Mouse (Mus musculus): ENCODE measurements at regions not wholly inside any gene's neighbourhood (a gene's known extent, or its start where the extent isn't known, plus 50 kb on each side); places are given as distances from the start of the nearest gene placed in this dataset.

DNA sequence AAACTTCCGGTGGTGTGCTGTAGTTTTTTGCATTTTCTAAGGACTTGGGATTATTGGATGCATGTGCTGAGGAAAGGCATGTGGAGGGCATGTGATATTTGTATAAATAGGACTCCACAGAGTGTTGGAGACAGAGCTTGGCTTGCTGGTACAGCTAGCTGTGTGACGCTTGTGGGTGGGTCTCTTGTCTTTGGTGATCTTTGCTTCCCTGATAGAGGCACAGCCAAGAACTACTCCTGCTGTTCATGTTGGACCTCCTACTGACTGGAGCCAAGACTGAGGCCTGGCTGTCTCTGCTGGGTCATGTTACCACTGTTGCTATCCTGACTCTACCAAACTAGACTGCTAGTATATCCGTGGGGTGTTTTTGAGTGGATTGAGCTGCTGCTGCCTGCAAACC, 103.1 kb upstream of the Syndig1 start:
- no peak for DNase-seq (ENCODE audit: low spot score)

- no peak for DNase-seq (ENCODE audit: low spot score)
These were observed 91.2 kb upstream of the Syndig1 start for GRCm38 (mm10) chr2:149737837-149738236.

DNA sequence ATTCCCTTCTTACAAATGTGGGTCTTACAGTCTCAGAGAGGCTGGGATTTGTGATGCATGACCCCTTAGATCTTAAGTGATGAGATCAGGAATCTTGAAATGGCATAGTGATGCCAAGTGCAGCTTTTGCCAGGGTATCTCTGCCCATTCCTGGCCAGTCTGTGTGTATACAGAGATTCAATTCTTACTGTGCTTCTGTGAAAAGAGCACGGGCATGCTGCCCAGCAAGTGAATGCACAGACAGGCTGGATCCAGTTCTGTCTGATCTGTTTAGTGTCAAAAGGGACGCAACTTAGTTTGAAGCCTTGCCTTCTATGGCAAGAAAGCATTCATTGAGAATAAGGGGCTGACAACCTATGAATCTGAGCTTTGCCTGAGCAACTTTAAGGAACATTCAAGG, 89.1 kb upstream of the Syndig1 start:
- DNase-seq (ENCODE audit: low spot score) = no peak

- DNase-seq (ENCODE audit: low spot score) = no peak
These were observed 86.3 kb upstream of the Syndig1 start for GRCm38 (mm10) chr2:149742661-149743060.

DNA sequence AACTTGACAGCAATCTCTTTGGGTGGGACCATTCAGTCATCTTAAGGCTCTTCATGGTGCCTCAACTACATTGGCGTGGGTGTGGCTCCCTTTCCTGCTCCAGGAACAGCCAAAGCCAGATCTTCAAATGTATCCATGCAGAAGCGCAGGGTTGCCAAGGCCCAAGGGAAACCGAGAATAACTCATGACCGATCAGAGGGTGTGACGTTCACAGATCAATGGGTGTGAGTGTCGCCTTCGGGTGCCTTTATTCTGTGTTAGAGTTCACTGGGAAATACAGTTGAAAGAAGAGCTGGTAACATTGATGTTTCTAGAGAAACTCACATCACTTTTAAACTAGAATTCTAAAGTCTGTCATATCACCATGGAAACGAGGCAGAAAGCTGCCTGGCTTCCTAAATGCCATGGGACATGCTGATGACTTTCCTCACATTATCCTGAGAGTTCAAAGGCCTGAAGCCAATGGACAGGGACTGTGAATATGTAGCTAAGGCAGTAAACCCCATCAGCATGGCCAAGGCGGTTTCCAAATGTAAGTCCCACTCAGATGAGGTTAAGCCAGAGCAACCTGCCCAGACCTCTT, 80.7 kb upstream of the Syndig1 start:
- no peak for DNase-seq (ENCODE audit: low spot score)

GRCm38 (mm10) chr2:149759151-149759550, 69.9 kb upstream of the Syndig1 start:
- no peak for DNase-seq (ENCODE audit: low spot score)

DNA sequence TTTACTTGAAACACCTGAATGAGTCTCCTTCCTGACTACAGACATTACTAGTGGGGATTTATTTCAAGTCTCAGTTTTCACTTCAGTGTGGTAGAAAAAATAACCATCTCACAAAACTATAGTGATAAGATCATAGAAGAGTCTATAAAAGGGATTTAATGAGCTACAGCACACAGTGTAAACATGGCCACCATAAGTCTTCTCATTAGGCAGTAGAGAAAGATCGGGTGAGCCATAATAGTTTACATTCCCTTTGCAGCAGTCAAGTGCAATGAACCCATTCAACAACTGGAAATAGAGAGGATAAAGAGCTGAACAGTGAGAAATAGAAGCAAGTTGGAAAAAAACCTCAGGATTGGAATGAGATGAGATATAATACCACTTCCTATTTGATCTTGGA, 65.1 kb upstream of the Syndig1 start:
- DNase-seq (ENCODE audit: low spot score) = no peak

GRCm38 (mm10) chr2:149768027-149768426, 61.0 kb upstream of the Syndig1 start:
- DNase-seq (ENCODE audit: low spot score) = no peak

DNA sequence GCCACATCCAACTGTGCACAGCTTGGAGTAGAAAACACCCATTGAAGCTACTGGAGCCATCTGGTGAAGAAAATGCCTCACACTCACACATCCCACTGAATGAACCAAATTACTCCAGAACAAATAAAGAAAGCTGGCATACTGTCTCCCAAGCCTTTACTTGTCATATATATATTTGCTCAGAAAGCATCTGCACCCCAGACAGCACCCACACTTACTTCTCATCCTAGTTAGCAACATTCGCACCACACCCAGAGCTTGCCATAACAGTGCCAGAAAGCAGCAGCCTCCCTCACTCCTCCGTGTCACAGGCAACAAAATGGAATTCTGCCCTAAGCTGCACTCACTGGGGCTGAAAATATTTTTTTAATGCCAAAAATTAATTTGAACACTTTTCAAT, 60.5 kb upstream of the Syndig1 start:
- DNase-seq (ENCODE audit: low spot score) = no peak

GRCm38 (mm10) chr2:149777316-149777715, 51.7 kb upstream of the Syndig1 start:
- DNase-seq (ENCODE audit: low spot score) = no peak

Measured in testis, postnatal 10 days (tissue).